Mouse (Mus musculus) spleen, adult 2 months (tissue): Measurements from ENCODE around the gene Gm9837.

Experiments used
- CTCF ChIP-seq: fragments of 200-500 bp; IDR thresholded peaks from 2 replicates; pipeline ENCODE4 v1.5.1; 2011; ENCODE audit warnings: mild to moderate bottlenecking, inconsistent platforms; ENCODE audit not compliant: insufficient read depth, insufficient read length, insufficient replicate concordance; ENCODE audit errors: extremely low read depth
- POLR2A ChIP-seq: fragments of 200-500 bp; IDR thresholded peaks from 2 replicates; pipeline ENCODE4 v1.6.1; 2011; ENCODE audit warnings: low read depth, low read length, inconsistent platforms

DNA sequence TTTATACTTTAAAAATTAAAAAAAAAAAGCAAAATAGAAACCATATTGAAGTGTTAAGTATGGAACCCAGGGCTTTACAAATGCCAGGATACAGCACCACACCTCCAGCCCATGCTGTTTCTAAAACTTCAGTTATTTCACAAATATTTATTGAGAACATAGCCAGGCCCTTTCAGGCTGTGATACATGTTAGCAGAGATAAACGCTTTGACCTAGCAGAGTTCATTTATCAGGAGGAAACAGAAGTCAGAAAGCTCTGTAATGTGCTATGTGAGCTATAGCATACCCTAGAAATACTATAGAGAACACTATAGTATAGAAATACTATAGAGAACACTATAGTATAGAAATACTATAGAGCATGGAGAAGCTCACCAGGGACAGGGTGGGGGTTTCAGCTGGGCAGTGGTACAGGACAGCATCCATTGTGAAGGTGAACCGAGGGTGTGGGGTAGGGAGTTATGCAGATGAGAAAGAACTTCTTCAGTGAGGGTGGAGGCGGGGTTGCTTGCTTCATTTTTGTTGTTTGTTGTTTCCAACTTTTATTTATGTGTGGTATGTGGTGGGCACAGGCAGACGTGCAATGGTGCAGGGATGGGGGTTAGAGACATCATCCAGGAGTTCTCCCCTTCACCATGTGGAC lies 10.9 kb upstream of the Gm9837 start:
- no peak for TF ChIP-seq CTCF
- TF ChIP-seq POLR2A, result no peak
